Mouse (Mus musculus): ENCODE results near the gene Olfr644.

- TF ChIP-seq CTCF (IDR thresholded peaks at IDR 0.05; ENCODE audit: low read depth) (no peak), EP300 (optimal IDR thresholded peaks at IDR 0.05) (no peak)
These were observed 44.7 kb downstream of the Olfr644 start for GRCm38 (mm10) chr7:104026978-104027377.
